Mouse (Mus musculus) heart, embryonic 16.5 days (tissue): Measurements from ENCODE around the gene Rims3. TPM values are rescaled to one million over a fixed set of nuclear protein-coding genes. Genes with fewer than 3 reads are reported as not detected.

Experiments
- microRNA-seq: library from miRNA; unstranded; fragments of <30 nt; microRNA quantifications from one replicate; pipeline ENCODE4, GENCODE M21; 2017
- polyA plus RNA-seq: library from polyadenylated mRNA; unstranded; fragments of >200 nt; fragmentation: Nextera tagmentation; extraction: Ambion mirVana; gene quantifications from 2 replicates; pipeline ENCODE4 v1.2.1, GENCODE M21; 2015

The Rims3 gene
- polyA plus RNA-seq, 1 experiment from 2014 or later, result 0.18 TPM

Small RNA genes lying within 50 kb of the gene (microRNA-seq; reads per million reads assigned to microRNA genes)
- not detected for gene Gm23936

Other genes starting within 250 kb of the Rims3 start
- 24.0 and 25.0 TPM in 2 replicates for gene Cited4, start 188.2 kb upstream of the Rims3 start, polyA plus RNA-seq
- 0.85 and 1.0 TPM in 2 replicates for gene Kcnq4, start 106.2 kb upstream of the Rims3 start, polyA plus RNA-seq
- 102 and 106 TPM in 2 replicates for gene Nfyc, start 23.2 kb upstream of the Rims3 start, polyA plus RNA-seq
- gene Exo5, start 70.2 kb downstream of the Rims3 start, polyA plus RNA-seq, result 10.6 and 11.0 TPM in 2 replicates
- 9.1 and 10.3 TPM in 2 replicates for gene Zfp69, start 96.9 kb downstream of the Rims3 start, polyA plus RNA-seq
- 11.2 and 12.4 TPM in 2 replicates for gene Smap2, start 162.4 kb downstream of the Rims3 start, polyA plus RNA-seq
- gene Col9a2, start 184.6 kb downstream of the Rims3 start, polyA plus RNA-seq, result 6.0 and 6.7 TPM in 2 replicates
- gene Zmpste24, start 243.4 kb downstream of the Rims3 start, polyA plus RNA-seq, result 24.6 and 29.1 TPM in 2 replicates